Mouse (Mus musculus): ENCODE measurements at regions not wholly inside any gene's neighbourhood (a gene's known extent, or its start where the extent isn't known, plus 50 kb on each side); places are given as distances from the start of the nearest gene placed in this dataset.

DNA sequence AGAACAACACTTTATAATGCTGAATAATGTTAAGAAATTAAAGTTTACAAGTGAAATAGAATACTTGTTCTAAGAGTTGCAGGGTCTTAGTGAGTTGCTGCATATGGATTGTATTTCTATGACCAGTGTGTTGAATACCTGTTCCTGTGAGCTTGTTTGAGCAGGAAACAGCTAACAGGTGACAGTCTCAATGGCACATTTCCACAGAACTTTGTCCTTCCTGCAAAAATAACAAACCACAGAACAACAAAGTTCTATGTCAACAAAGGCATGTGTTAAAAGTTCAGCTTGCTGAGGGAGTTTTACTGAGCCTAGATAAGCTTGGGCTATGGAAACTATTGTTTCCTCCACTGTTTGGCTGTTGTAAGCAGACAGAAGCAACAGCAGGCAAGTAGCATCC is 500.0 kb upstream of the Arpp21 start:
- TF ChIP-seq POLR2AphosphoS2 (IDR thresholded peaks at IDR 0.05; ENCODE audit: insufficient read length, low read depth) (no peak), POLR2A (IDR thresholded peaks at IDR 0.05; ENCODE audit: insufficient read length, low read depth) (no peak), MAX (IDR thresholded peaks at IDR 0.05; ENCODE audit: low read depth) (no peak), USF1 (IDR thresholded peaks at IDR 0.05; ENCODE audit: low read depth) (no peak), MYOG (IDR thresholded peaks at IDR 0.05; ENCODE audit: control insufficient read depth in 1 of 3, insufficient read depth in 1 of 3, insufficient read length in 2 of 3, low read depth in 2 of 3) (no peak), CEBPB (IDR thresholded peaks at IDR 0.05; ENCODE audit: insufficient read depth, poor library complexity, severe bottlenecking) (no peak), REST (IDR thresholded peaks at IDR 0.05; ENCODE audit: insufficient read depth, insufficient read length) (no peak)

Measured in myocyte (in vitro differentiated cells).